Mouse (Mus musculus) neural tube, embryonic 10.5 days (tissue): ENCODE data around the gene Lgr6.
"Not testable (repeated sequence)": the region's sequence is repeated elsewhere in the genome, so short reads cannot be mapped to it uniquely, and the experiment has no call there.

Experiments used
- DNase-seq: peaks from one replicate; pipeline ENCODE4 v3.0.0-alpha.2; 2017; ENCODE audit warnings: low spot score; ENCODE audit errors: extremely low spot score

Lgr6 gene

DNA sequence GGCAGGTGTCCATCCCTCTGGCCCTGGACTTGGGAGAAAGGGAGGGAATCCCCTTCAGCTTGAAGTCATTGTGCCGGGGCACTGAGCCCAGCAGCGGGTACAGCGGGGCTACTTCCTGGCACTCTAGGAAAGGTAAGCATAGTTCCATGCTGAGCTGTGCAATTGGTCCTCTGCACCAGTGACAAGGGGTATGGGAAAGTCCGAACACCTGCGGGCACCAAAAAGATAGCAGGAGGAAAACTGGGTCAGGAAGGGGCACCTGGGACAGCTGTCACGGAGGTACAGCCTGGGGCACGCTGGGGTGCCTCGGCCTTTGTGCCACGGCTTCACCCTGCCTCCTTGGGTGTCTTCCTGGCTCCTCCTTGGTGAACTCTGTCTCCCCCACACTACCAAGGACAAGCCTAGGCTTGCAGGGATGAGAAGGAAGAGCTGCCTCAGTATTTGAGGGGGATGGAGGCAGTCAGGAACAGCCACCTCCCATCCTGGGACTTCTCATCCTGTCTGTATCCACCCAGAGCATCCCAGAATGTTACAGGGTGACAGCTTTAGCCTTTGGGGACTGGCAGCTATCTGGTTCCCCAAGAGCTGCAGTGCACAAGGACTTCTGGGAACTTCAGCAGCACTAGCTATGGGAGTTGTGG lies 24.6 kb upstream of the Lgr6 start:
- no peak for DNase-seq

DNA sequence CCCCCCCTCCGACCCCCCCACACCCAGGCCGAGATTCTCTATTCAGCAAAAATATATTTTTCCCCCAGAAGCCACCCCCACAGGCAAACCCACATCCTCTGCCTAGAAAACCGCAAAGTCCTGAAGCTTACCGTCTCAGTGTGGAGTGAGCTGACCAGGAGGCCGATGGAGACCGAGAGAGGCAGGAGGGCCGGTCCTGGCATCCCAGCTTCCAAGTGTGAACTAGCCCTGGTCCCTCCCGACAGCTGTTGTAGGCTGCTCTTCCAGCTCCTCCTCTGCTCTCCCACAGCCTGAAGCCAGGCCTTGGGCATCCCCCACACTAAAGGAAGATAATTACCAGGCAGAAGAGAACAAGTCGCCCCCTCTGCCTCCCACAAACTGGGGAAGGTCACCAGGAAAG lies 23.9 kb upstream of the Lgr6 start:
- no peak for DNase-seq

DNA sequence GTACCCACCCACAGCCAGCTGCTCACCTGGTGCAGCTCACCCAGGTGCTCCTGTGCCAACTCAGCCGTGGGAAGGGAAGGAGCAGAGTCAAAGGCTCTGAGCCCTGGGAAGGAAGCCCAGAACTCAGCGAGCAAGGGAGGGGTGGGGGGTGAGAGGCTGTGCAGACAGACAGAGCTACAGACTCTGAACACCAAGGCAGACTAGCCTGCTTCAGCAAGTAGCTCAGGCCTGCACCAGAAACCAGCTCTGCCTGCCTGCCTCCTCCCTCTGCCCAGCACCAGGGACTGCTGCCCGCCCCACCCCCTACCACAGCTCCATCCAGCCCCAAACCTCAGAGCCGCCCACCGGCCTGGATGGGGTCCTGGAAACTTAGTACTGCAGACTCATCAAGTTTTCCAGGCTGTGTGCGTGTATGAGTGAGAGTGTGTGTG lies 22.9 kb upstream of the Lgr6 start:
- DNase-seq, result no peak

DNA sequence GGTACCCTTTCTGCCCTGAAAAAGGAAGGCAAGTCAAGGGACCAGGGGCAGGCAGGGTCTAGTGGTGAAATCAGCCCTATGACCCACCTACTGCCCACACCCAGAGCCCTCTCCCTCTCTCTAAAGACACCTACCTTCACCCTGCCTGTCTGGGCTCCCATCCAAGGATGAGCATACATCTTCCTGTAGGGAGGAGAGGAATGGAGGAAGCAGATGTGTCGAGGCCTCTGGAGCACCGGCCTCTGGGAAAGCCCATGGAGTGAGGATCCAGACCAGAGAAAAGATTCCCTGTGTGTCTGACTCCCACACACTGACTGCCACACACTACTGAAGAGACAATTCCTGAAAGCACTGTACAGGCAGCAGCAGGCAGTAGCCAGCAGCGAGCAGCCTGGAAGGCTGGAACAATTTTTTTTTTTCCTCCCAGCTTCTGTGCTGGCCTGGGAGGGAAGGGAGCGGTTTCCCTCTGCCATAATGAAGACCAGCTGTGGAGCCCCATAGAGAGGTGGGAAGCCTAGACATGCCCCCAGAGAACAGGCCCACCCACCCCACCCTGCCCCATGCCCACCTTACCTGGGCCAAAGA lies 21.5 kb upstream of the Lgr6 start:
- no peak for DNase-seq

DNA sequence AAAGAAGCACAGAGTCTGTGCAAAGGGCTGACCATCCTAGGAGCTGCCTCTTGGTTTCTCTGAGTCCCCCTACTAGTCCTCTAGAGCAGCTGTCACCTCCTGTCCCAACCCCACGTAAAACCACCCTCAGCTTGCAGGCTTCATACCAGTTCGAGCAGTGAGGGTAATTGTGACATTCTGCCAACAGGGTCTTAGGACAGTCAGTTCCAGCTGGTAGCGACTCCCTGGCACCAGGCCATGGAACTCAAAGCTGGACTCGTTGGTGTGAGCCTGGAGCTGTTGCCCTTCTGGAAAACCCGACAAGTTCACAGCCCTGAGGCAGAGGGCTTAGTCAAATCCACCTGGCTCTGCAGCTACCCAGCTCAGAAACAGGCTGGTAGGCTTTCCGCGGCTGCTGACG lies 20.9 kb upstream of the Lgr6 start:
- DNase-seq, result no peak

DNA sequence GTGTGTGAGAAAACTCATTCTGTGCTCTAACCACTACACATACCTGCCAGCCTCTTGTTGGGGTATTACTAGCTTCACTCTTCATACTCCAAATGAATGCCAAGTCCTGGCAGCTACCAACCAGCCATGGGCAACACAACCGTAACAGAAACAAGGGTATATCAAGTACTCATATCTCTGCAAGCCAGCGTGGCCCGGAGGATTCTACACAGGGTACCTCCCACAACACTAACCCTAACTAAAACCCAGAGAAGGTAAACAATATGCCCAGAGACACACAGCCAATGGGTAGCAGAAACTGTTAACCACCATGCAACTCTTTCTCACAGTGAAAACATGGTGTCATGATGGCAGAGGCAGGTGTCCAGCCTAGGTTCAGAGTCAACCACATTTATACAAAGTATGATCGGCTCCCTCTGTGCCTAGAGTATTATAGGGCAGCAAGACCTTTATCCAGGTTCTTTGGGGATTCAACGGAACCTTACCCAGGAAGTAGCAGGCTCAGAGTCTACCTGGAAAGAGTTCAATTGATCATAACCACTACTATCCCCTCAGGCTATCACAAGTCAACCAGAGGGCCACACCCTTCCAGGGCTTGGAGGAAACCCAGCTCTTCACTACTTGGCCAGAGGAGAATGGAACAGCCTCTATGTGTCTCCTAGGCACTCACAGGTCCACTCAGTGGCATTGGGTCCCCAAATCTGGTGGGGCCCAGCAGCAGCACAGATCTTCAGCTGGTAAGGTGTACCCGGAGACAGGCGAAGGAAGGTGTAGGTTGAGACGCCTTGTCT lies 19.7 kb upstream of the Lgr6 start:
- no peak for DNase-seq

DNA sequence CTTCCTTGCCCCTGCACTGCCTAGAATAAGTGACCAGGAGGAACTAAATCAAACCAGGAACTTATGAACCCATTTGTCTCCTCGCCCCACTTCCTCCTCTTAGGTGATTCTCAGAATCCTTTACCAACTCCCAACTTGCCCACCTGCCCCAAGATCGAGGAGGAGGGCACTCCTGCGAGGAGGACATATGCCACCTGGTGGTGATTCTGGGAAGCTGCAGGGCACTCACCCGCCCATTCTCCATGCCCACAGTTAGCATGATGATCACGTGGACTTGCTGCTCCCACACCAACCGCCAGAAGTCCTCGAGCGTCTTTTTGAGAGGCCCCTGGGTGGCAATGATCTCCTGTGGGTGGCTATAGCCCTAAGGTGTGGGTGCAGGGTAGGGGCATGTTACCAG lies 7.6 kb upstream of the Lgr6 start:
- DNase-seq, result peak; percentile 67

DNA sequence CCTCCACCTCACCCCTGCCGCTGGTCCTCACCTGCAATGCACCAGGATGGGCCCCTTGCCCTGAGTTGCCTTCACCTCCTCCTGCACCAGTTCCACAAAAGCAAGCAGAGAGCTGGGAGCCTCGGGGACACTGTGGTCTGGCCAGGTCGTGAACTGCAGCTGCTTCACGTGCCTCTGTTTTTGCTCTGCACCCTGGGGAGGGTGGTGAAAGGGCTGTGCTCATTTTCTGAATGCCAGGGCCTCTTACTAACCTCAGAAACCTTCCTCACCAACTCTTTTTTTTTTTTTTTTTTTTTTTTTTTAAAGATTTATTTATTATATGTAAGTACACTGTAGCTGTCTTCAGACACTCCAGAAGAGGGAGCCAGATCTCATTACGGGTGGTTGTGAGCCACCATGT lies 6.2 kb upstream of the Lgr6 start:
- not testable (repeated sequence) for DNase-seq

DNA sequence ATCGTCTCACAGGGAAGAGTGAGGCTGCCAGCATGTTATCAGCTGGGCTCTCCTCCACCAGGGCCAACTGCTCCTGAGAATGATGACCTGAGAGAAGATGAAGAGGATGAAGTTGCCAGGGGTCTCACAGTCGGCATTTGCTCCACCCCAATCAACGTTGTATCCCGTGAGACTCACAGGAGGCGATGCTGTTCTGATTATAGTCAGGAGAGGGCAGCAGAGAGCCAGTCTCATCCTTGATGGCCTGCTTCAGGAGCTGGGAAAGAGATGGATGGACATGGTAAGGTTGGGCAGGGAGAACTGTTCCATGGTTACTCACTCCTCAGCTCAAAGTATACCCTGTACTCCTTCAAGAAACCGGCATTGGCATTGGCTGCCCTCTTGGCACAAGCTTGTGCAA lies 5.0 kb upstream of the Lgr6 start:
- peak; percentile 87 for DNase-seq

DNA sequence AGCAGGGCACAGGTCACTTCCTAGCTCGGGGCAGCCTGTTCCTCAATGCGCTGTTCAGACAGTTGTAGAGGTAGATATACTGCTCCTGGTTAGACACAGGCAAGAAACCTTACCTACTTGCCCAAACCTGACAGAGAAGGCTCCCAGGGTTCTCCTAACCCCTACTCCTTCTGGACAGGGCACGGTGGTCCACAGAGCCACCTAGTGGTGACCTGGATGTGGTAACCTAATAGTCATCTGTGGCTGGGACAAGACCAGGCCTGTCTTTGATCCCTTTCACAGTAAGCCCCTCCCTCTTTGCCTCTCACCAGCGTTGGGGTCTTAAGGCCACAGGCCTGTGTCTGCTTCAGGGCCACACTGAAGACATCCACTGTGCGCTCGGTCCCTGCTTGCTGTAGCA lies 3.5 kb upstream of the Lgr6 start:
- peak; percentile 49 for DNase-seq

DNA sequence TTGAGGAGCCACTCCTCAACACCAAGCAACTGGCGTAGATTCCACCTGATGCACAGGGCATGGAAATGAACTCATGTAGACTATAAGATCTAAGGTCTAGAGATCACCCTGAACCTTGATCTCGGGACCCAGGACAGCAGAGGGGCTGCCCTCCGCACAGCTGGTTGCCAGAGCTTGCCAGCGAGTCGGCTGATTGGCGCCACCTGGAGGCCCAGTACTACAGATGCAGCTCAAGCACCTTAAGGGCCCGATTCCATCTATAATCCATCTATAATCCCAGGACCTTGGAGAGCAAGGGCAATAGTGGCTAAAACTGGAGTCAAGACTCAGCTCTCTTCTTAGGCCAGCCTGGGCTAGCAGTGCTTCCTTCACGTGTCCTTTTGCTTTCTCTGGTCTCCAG lies 875 bp upstream of the Lgr6 start:
- peak; percentile 72 for DNase-seq

DNA sequence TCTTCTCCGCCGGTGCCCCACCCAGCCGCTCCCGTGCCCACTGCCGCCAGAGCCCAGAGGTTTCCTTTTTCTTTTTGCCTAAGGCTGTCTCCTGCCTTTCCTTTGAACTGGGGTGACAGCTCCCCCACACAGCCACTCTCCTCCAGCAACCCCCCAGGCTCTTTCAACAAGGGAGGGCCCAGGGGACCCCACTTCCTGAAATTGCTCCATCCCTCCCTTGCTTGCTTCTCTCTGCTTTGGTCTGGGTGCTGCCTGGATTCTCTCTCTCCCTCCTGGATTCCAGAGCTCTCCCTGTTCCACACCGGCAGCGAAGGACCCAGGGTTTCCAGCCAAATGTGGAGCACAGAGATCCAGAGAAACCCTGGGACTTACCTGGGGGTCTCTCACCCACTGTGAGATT lies 4.7 kb downstream of the Lgr6 start:
- no peak for DNase-seq

DNA sequence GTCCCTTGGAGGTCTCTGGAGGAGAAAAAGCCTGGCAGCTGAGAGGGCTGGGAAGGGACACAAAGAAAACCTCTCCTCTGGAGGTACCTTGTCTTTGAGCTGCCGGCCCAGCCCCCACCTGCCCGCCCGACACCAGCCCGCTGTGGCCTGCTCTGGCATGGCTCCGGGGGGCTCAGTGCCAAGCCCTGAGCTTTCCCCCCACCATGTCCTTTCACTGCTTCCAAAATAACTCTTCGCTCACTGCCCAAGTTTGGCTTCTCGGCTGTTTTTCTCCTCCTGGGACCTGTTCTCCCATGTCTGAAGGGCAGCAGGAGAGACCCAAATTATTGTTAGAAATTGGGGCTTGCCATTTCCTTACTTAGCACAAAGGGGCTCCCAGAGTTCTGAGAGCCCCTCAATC lies 6.6 kb downstream of the Lgr6 start:
- no peak for DNase-seq

DNA sequence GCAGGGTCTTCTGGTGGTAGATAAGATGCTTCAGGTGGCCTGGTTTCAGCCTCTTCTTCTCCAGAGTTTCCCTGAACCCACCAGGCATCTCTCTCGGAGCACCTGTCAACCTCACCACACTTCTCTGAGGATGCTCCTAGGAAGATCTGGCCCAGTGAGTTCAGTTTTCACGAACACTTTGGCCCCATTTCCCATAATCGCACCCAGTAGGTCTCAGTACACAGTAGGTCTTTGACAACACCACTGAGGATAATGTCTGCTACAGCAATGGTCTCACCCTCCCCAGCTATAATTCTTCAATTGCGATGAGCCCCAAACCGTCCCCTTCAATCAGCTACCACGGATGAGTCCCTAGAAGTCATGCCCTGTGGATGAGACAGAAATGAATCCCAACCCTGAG lies 7.6 kb downstream of the Lgr6 start:
- no peak for DNase-seq

DNA sequence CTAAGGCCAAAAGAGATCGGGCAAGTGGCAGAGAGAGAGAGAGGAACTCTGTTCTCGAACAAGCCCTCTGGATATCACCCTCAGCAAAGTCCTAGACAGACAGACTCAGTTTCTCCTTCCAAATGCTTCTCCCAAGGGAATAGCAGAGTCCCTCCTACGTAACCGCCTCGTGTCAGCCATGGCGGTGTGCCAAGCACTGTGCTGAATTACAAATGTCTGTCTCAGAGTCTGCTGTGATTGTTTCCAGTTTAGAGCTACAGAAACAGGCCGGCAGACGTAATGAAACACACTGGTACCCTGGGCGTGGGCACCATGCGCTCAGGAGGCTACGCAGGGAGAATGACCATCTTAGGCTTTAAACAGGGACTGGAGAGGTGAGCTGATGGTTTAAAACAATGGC lies 8.8 kb downstream of the Lgr6 start:
- DNase-seq, result no peak

DNA sequence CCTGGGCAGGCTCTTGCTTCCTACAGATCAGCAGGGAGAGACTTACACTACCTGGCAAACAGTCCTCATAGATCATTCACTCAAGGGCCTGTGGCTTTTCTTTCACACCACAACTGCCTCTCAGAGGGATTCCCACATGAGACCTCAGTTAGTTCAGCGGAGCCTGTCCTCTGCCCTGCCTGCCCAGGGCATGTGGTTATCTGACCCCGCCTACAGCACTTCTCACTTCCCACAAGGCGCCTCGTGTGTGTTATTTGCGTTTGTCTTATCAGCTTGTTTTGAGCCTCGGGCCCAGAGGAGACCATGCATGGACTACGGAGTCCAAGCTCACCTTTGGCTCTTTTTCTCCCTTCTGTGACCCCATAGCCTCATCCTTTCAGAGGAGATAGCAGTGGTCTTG lies 9.9 kb downstream of the Lgr6 start:
- no peak for DNase-seq

DNA sequence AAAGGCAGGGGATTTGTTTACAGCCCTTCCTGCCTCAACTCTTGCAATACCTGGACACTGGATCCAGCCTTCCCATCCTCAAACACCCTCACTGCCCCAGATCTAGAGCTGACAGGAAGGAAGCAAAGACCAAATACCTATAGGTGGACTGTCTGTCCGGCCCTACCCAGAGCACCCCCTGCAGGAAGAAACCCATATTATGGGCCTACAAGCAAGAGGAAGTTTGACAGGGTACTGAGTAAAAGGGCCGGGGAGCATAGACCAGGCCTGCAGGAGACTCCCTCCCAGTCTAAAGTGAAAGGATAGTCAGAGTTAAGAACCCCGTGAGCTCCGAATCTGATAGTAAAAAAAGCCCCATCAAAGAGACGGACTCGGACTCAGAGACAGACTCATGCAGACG lies 10.4 kb downstream of the Lgr6 start:
- no peak for DNase-seq

DNA sequence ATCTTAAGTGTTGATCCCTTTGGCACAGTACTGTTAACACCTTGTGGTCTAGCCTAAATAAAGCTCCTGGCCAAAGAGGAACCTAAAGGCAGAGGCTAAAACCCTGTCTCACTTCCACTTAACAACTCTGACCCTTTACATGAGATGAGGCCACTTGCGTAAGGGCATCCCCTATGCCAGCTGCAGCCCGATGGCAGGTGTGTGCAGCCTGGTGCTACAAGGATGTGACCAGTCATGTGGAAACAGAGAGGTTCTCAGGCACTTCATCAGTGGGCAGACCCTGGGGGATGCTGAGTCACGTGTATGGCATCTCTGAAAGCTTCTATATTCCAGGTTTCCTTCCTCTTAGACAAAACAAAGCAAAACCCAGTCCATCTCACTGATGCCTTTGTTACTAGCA lies 14.2 kb downstream of the Lgr6 start:
- no peak for DNase-seq

DNA sequence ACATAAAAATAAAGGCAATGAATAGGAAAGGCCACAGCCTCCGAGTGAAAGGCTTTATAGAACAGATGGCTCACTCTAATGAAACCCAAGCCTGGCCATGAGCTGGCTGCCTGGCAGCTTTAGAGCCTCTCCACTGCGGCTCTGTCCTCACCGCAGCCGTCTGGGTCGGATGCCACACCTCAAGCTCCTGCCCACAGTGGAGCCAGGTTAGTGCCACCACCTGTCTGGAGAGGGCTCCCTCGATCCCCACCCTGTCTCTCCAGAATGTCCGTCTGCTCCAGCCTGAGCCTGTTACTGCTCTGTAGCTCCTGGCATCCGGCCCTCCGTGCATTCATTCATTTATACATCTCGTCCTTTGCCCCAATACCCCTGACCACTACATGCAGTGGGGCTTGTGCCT lies 15.4 kb downstream of the Lgr6 start:
- DNase-seq, result no peak

DNA sequence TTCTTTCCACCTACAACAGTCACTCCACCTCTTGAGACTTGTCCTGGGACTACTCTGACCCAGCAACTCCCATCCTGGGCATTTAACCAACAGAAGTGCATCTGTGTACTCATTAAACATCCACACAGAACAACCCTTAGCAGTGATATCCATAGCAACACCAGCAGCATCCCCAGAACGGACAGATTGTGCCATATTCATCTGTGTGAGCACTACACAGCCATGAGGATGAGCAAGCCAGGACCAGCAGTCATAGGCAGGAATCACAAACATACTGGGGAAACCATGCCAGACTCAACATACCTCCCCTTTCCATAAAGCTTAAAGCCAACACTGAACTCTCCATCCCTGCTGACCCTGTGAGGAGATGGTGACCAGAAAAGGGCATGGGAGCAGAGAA lies 17.7 kb downstream of the Lgr6 start:
- no peak for DNase-seq

DNA sequence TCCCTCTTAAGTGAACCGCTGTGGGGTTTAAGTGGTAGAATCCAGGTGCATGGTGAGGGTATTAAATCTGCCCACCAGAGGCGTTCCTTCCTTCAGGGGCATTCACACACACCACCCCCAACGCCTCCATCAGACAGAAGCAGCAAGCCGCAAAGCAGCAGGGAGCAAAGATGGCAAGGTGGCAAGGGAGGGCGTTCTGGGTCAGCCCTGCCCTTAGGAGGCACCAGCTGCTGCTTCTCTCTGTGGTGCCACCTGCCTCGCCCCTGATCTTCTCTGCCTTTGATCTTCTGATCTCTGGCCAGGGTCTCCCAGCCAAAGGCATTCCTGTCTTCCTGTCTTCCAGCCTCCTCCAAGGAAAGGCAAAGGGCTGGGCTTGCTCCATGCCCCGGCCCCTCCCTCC lies 19.1 kb downstream of the Lgr6 start:
- no peak for DNase-seq

DNA sequence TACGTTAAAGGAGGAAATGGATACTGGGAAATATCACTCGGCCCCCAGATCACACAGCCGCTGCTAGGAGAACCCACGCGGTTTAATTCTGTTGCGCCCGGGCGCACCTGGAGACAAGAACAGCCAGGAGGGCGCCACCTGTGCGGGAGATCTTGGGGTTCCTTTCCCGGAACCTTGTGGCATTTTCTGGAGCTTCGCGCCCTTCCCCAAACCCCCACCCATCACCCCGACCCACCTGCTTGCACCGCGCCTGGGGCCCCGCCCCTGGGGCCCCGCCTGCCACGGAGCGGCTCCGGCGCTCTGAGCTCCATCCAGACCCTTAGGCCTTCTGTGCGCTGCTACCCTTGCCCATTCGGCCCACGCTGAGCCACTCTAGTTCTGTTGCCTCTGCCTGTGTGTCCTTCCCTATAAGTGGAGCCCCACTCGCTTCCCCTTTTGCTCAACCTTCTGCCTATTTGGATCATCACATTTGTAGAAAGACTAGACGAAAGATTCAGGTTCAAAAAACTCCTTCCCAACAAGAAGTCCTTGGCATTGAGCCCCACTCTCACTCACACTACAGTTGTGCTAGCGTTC lies 19.7 kb downstream of the Lgr6 start:
- no peak for DNase-seq

DNA sequence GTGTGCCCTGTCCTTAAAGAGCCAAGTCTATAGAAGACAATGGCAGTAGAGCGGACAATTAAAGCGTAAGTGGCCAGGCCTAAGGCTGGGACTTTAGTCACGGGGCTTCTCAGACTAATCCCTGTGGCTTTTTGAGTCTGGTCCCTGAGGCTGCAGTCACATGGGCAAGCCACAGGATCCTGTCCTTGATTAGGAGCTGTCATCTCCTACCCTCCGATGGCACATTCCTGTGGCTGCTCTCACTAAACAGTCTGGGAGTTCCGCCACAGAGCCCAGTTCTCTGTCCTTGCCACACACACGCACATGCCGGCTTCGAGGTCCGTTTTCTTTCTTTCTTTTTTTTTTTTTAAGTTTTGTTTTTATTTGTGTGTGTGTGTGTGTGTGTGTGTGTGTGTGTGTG lies 21.6 kb downstream of the Lgr6 start:
- no peak for DNase-seq
